Mouse (Mus musculus) spleen, adult 12 weeks (tissue): ENCODE data around the gene Ydjc.
A peak's percentile ranks its signal among the peaks of the same experiment; 100 is the strongest.
"Not testable (repeated sequence)": the region's sequence is repeated elsewhere in the genome, so short reads cannot be mapped to it uniquely, and the experiment has no call there.

Experiments
- DNase-seq: peaks from one replicate; pipeline ENCODE4 v3.0.0; 2022; ENCODE audit warnings: low spot score

Gene Ydjc

DNA sequence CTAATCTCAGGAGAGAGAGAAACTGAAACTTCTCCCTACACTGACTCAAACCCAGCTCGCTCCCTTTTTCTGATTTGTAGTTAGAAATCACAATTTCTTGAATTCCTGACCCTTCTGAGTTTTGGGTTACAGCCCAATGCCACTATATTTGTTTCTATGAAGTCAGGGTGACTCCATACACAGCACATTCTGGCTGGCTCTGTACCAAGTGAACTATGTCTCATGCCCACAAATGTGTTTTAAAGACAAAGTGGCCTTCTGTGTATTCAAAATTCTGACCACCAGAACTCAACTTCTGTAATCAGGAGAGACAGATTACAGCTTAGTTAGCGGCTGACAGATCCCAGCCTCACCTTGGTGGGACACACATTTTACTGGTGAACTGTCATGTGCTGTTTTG is 9.9 kb downstream of the Ydjc start:
- no peak for DNase-seq

- DNase-seq = not testable (repeated sequence)
Measured at GRCm38 (mm10) chr16:17165478-17165877, 21.1 kb downstream of the Ydjc start.

DNA sequence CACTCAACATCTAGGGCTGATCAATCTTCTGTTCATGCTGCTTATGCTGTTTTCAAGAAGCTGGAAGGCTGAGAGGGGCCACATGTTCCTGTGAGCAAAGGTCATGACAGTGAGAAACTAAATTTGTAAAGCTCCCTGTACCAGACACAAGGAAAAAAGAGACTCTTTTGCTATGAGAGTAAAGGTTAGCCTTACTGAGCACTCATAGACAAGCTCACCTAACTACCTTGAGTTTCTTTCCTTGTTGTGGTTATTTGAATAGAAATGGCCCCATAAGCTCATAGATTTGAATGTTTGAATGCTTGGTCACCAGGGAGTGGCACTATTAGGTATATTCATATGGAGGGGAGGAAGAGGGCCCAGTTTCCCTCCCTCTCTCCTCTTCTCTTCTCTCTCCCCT is 22.8 kb downstream of the Ydjc start:
- DNase-seq = no peak

- no peak for DNase-seq
Measured at GRCm38 (mm10) chr16:17168049-17168448, 23.6 kb downstream of the Ydjc start.

- DNase-seq = no peak
Measured at GRCm38 (mm10) chr16:17175765-17176164, 31.3 kb downstream of the Ydjc start.

DNA sequence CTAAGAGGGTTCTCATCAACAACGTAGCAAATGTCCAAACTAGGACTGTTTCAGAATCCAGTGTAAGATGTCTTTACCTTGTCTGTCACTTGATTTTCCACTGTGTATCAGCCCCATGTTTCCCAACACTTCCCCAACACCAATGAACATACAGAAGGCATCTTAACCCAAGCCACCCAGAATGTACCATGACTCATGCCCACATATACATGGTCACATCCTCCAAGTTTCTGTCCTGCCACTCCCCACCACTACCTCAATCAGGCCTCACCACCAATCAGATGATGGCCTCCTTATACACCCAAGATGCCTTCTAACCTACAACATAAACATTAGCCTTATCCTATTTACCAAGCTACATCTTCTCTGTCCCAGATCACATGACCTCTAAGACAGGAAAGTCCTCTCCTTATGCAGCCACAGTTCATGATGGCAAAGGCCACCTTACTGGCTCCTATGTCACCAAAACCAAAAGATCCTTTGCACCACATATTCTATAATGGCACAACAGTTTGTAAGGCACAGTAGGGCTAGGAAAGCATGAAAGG is 33.3 kb downstream of the Ydjc start:
- no peak for DNase-seq

GRCm38 (mm10) chr16:17179706-17180105 is 35.3 kb downstream of the Ydjc start:
- DNase-seq = no peak

DNA sequence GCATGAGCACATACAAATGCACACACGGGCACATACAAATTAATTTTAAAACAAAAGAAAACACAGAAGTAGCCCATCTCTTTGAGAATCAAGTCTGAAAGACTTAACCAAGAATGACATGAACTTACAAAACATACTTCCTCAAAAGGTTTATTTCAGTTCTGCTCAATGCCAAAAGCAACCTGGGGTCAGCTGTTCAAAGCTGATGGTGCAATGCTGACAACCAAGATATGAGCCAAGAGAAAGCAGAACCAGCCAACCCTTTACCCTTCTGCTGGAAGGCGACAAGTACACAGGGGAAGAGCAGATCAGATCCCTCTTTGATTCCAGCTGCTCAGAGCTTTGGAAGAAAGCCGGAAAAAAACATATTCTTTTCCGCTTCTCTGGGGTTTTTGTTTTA is 37.0 kb downstream of the Ydjc start:
- DNase-seq = peak; percentile 4

- no peak for DNase-seq
Measured at GRCm38 (mm10) chr16:17182136-17182535, 37.7 kb downstream of the Ydjc start.

DNA sequence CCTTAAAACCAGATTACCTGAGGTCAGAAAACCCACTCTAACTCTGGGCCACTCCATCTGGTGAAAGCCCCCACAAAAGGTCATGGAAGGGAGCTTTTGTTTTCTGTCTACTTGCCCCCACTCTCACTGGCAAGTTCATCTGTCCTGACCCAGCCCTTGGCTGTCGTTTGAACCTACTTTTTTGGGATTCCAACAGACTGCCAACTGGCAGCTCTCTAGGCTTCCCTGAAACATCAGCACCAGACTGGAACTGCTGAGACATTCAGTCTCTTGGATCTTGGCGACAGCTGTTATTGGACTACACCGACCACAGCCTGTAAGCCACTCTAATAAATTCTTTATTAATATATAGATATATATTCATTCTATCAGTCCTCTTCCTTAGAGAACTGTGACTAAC is 38.6 kb downstream of the Ydjc start:
- DNase-seq = no peak

DNA sequence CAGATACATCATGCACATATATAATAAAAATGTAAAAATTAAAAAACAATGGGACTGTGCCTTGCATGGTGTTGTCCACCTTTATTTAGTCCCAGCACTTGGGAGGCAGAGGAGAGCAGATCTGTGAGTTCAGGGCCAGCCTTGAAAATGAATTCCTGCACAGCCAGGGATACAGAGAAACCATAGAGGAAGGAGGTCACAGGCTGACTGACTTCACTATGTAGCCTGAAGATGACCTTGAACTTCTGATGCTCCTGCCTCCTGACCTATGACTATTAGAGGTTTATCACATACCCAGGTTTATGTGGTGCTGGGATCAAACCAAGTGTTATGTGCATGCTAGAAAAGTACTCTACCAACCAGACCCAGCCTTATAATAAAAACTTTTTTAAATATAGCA is 41.1 kb downstream of the Ydjc start:
- DNase-seq = no peak

- no peak for DNase-seq
Measured at GRCm38 (mm10) chr16:17193823-17194222, 49.4 kb downstream of the Ydjc start.

DNA sequence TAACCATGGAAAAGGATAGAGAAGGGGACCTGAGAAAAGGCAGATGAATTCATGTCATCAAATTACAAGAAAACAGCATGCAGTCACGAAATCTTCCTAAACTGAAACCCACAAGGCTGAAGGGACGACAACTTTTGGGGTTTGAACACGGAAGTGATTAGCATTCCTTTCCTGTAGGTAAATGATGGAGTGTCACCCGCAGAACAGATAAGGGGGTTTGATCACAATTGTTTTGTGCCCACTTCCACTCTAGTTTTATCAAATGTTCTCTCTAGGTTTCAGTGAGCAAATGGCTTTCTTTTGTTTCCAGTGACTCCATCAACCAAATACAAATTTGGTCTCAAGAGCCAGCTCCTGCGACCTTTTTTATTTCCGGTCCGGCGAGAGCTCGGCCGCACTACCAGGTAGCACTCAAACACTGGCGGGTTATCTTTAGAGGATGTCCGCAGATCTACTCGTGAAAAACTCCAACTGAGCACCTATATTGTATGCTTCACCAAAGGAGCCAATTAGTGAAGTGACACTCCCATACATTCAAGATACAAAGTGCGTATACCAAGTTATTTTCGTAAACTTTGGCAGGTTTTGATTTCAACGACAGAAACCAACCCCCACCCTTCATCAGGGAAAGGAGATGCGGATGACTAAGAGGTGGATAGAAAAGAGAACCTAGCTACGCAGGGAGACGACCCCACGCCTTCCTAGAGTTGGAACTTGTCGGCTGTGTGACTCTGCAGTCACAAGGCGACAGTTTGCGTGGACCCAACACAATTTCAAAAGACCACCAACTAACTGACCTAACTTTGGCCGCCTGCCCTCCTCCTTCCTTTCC is 55.9 kb downstream of the Ydjc start:
- DNase-seq = no peak

GRCm38 (mm10) chr16:17200953-17201707 is 56.7 kb downstream of the Ydjc start:
- DNase-seq = peak; percentile 73

GRCm38 (mm10) chr16:17201977-17202376 is 57.6 kb downstream of the Ydjc start:
- DNase-seq = no peak

- DNase-seq = no peak
Measured at GRCm38 (mm10) chr16:17202549-17202948, 58.1 kb downstream of the Ydjc start, which contains the start of gene Ube2l3. Ube2l3 (minus strand) TSS chr16:17202649.

DNA sequence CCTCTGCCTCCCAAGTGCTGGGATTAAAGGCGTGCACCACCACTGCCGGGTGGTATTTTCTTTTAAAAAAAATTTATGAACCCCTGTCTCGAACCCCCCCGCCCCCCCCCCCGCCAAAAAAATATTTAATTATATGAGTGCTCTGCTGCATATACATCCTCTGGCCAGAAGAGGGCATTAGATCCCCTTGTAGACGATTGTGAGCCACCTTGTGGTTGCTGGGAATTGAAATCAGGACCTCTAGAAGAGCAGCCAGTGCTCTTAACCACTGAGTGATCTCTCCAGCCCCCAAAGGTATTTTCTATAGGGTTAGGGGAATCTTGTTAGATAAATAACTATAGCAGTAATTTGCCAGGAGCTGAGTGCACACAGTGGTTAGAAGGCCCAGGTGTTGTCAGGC is 60.6 kb downstream of the Ydjc start:
- peak; percentile 16 for DNase-seq

GRCm38 (mm10) chr16:17208389-17209361 is 64.3 kb downstream of the Ydjc start, which contains the start of gene Rimbp3:
Rimbp3 (plus strand) TSS chr16:17208603.
- DNase-seq = peak; percentile 66

DNA sequence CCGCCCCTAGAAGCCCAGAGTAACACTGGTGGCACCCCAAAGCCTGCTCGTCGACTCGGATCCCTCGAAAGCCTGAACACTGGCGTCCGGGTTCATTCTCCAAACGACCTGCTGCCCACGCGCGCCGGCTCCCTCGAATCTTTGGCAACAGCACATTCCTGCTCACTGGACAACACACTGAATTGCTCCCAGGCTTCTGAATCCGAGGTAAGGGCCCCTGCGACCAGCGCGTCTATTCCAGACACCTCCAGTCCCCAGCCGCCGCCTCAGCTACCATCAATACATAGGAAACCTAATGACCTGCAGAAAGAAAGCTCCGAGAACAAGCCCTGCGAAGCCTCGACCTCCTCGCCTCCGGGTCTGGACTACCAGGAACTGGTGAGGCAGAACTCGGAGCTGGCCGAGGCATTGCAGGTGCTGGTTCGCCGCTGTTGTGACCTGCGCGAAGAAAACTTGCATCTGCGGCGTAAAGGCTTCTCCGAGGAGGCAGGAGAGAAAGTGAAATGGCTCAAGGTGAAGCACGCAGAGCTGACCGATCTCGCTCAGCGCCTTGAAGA is 65.1 kb downstream of the Ydjc start:
- peak; percentile 29 for DNase-seq
